Mouse (Mus musculus) megakaryocyte progenitor cell, adult 5-6 weeks (primary cell): ENCODE data around the gene Got2. TPM values are rescaled to one million over a fixed set of nuclear protein-coding genes. Genes with fewer than 3 reads are reported as not detected.
"Not testable (repeated sequence)": the region's sequence is repeated elsewhere in the genome, so short reads cannot be mapped to it uniquely, and the experiment has no call there.

Experiments used
- ATAC-seq: replicated peaks from 2 replicates; pipeline ENCODE4 v1.8.0; 2016; ENCODE audit warnings: mild to moderate bottlenecking, moderate TSS enrichment, inconsistent platforms; ENCODE audit not compliant: poor library complexity
- total RNA-seq, 2 experiments: library from RNA; stranded (forward) in 1 of 2; stranded (reverse) in 1 of 2; fragments of 157-497, 149-512 nt in 1 of 2; fragments of 200-1000 nt in 1 of 2; gene quantifications; 2 replicates each; pipeline versions ENCODE4 v1.2.3 to v1.2.4; 2015 to 2017

The Got2 gene
- total RNA-seq, 2 experiments from 2014 or later: 132 to 157 TPM

GRCm38 (mm10) chr8:95875270-95875669, 13.1 kb downstream of the Got2 start:
- no peak for ATAC-seq

- no peak for ATAC-seq
Measured at GRCm38 (mm10) chr8:95871690-95872089, 16.7 kb downstream of the Got2 start.

GRCm38 (mm10) chr8:95864851-95865250, 23.5 kb downstream of the Got2 start:
- ATAC-seq: not testable (repeated sequence)

- peak; percentile 57; the same call in 1 of the 2 replicates for ATAC-seq
Measured at GRCm38 (mm10) chr8:95863761-95864440, 24.4 kb downstream of the Got2 start.

GRCm38 (mm10) chr8:95854174-95854573, 34.2 kb downstream of the Got2 start:
- ATAC-seq: no peak

GRCm38 (mm10) chr8:95853102-95853843, 35.1 kb downstream of the Got2 start, which contains the start of gene Slc38a7:
TSS of gene Slc38a7 (minus strand) at chr8:95853539.
- ATAC-seq: peak; percentile 91

GRCm38 (mm10) chr8:95852290-95852689, 36.1 kb downstream of the Got2 start:
- ATAC-seq: peak; percentile 81

GRCm38 (mm10) chr8:95850326-95850725, 38.0 kb downstream of the Got2 start:
- no peak for ATAC-seq

- ATAC-seq: no peak
Measured at GRCm38 (mm10) chr8:95848734-95849464, 39.4 kb downstream of the Got2 start.

- peak; percentile 70 for ATAC-seq
Measured at GRCm38 (mm10) chr8:95848061-95848551, 40.2 kb downstream of the Got2 start.

- no peak for ATAC-seq
Measured at GRCm38 (mm10) chr8:95845026-95845425, 43.3 kb downstream of the Got2 start.

- no peak for ATAC-seq
Measured at GRCm38 (mm10) chr8:95843968-95844367, 44.4 kb downstream of the Got2 start.

- no peak for ATAC-seq
Measured at GRCm38 (mm10) chr8:95841436-95841835, 46.9 kb downstream of the Got2 start.

GRCm38 (mm10) chr8:95839289-95839688, 49.1 kb downstream of the Got2 start:
- no peak for ATAC-seq

GRCm38 (mm10) chr8:95837266-95837665, 51.1 kb downstream of the Got2 start:
- ATAC-seq: no peak

- ATAC-seq: no peak
Measured at GRCm38 (mm10) chr8:95835891-95836290, 52.5 kb downstream of the Got2 start.

GRCm38 (mm10) chr8:95833435-95833984, 54.8 kb downstream of the Got2 start:
- peak; percentile 54 for ATAC-seq

GRCm38 (mm10) chr8:95832603-95833434, 55.5 kb downstream of the Got2 start:
- ATAC-seq: peak; percentile 86

- no peak for ATAC-seq
Measured at GRCm38 (mm10) chr8:95830144-95830543, 58.2 kb downstream of the Got2 start.

GRCm38 (mm10) chr8:95825162-95825561, 63.2 kb downstream of the Got2 start, which contains the start of gene Sap18b:
TSS of gene Sap18b (plus strand) at chr8:95825346.
- ATAC-seq: peak; percentile 97
